23 mouse cellular contexts compared by ENCODE assay signal in the genomic region with DNA sequence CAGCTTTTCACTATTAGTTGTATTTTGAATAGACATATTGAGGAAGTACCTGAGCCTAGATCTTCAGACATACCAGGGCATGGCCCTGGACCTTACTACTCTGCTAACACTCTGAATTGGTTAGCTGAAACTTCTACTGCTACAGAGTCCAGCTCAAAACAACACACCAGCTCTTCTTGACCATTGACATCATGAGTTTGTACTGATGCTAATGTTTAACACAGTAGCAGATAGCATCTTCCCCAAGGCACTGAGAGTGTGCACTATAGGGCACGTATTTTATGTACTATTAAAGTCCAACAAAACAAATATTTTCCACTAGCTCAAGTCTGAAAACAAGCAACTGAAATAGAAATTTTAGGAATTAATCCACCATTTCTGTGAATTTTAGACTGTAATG.
DNase-seq lines count a peak whose midpoint lies in the region; ATAC-seq and TF ChIP-seq lines count a peak whose summit lies in the region.
"Had no signal": no experiment of that assay in that cellular context is flagged by ENCODE, and none has a peak within 500 bp of the region (broad histone marks: within the 10 kb centered on the region; RNA-seq: fewer than 3 reads in every experiment).

No protein-coding gene starts in this region.

- WGBS in liver, embryonic 12.5 days (ENCODE audit: insufficient replicate concordance), result 42% methylated on average over 1 of the region's 1 CpGs
- 54% methylated on average over 1 of the region's 1 CpGs for WGBS in liver, embryonic 11.5 days
- 78% methylated on average over 1 of the region's 1 CpGs for WGBS in midbrain, embryonic 11.5 days
- WGBS in midbrain, postnatal 0 days, result 67% methylated on average over 1 of the region's 1 CpGs

- H3K4me1 ChIP-seq in liver, embryonic 12.5 days, result no peaks in the 10 kb centered on the region
- H3K4me1 ChIP-seq in liver, embryonic 11.5 days (replicated peaks; ENCODE audit: control insufficient read depth, insufficient read depth, low read length), result no peaks in the 10 kb centered on the region
- H3K4me1 ChIP-seq in midbrain, embryonic 11.5 days (ENCODE audit: control insufficient read depth, insufficient read depth, low read length), result no peaks in the 10 kb centered on the region
- no peaks in the 10 kb centered on the region for H3K4me1 ChIP-seq in midbrain, postnatal 0 days (ENCODE audit: insufficient read depth, low read length)
- H3K4me1 ChIP-seq: embryonic facial prominence, embryonic 10.5 days; embryonic facial prominence, embryonic 12.5 days; forebrain, embryonic 13.5 days; forebrain, embryonic 15.5 days had no signal

- no peak overlapping the region for H3K4me2 ChIP-seq in liver, embryonic 12.5 days
- no peak overlapping the region for H3K4me2 ChIP-seq in liver, embryonic 11.5 days
- H3K4me2 ChIP-seq in midbrain, embryonic 11.5 days, result no peak overlapping the region
- H3K4me2 ChIP-seq in midbrain, postnatal 0 days (ENCODE audit: low read depth, low read length, poor library complexity, severe bottlenecking), result no peak overlapping the region
- H3K4me2 ChIP-seq: embryonic facial prominence, embryonic 12.5 days; forebrain, embryonic 13.5 days; forebrain, embryonic 15.5 days had no signal

- no peaks in the 10 kb centered on the region for H3K9me3 ChIP-seq in liver, embryonic 12.5 days (replicated peaks)
- H3K9me3 ChIP-seq in liver, embryonic 11.5 days (ENCODE audit: control insufficient read depth, low read length), result no peaks in the 10 kb centered on the region
- no peaks in the 10 kb centered on the region for H3K9me3 ChIP-seq in midbrain, embryonic 11.5 days (ENCODE audit: control insufficient read depth, low read length)
- H3K9me3 ChIP-seq in midbrain, postnatal 0 days (ENCODE audit: low read length), result no peaks in the 10 kb centered on the region
- H3K9me3 ChIP-seq: embryonic facial prominence, embryonic 10.5 days; embryonic facial prominence, embryonic 12.5 days; forebrain, embryonic 13.5 days; forebrain, embryonic 15.5 days; G1E had no signal

- no peaks in the 10 kb centered on the region for H3K36me3 ChIP-seq in liver, embryonic 12.5 days
- H3K36me3 ChIP-seq in liver, embryonic 11.5 days (ENCODE audit: control insufficient read depth, insufficient read depth, low read length), result no peaks in the 10 kb centered on the region
- no peaks in the 10 kb centered on the region for H3K36me3 ChIP-seq in midbrain, embryonic 11.5 days (ENCODE audit: control insufficient read depth, insufficient read depth, low read length)
- H3K36me3 ChIP-seq in midbrain, postnatal 0 days (ENCODE audit: insufficient read depth, low read length), result no peaks in the 10 kb centered on the region
- H3K36me3 ChIP-seq: embryonic facial prominence, embryonic 10.5 days; embryonic facial prominence, embryonic 12.5 days; forebrain, embryonic 15.5 days; G1E had no signal

- no peak overlapping the region for H3K4me3 ChIP-seq in liver, embryonic 12.5 days
- H3K4me3 ChIP-seq in liver, embryonic 11.5 days (ENCODE audit: low read depth, low read length), result no peak overlapping the region
- no peak overlapping the region for H3K4me3 ChIP-seq in midbrain, embryonic 11.5 days (ENCODE audit: low read depth, low read length)
- no peak overlapping the region for H3K4me3 ChIP-seq in midbrain, postnatal 0 days (ENCODE audit: low read depth, low read length)
- H3K4me3 ChIP-seq: embryonic facial prominence, embryonic 10.5 days; embryonic facial prominence, embryonic 12.5 days; forebrain, embryonic 13.5 days; forebrain, embryonic 15.5 days had no signal

- TF ChIP-seq CTCF in midbrain, postnatal 0 days (IDR thresholded peaks at IDR 0.05), result no peak

- 0 out of 2 replicates have a peak, but pooled peaks have one; percentile 32 for ATAC-seq in liver, embryonic 12.5 days
- no peak; the same call in 1 of the 2 replicates for ATAC-seq in liver, embryonic 11.5 days (replicated peaks; ENCODE audit: low FRiP score)
- ATAC-seq in midbrain, embryonic 11.5 days (ENCODE audit: low FRiP score), result no peak
- ATAC-seq in midbrain, postnatal 0 days (ENCODE audit: low FRiP score), result no peak
- ATAC-seq: activated CD4-positive, CD25-positive, alpha-beta regulatory T cell, adult 4 months; CD4-positive, CD25-positive, alpha-beta regulatory T cell, adult 4 months; forebrain, embryonic 13.5 days; forebrain, embryonic 15.5 days; Patski had no signal

- H3K27ac ChIP-seq in liver, embryonic 12.5 days, result no peak overlapping the region
- H3K27ac ChIP-seq in liver, embryonic 11.5 days (ENCODE audit: low read depth, low read length), result no peak overlapping the region
- H3K27ac ChIP-seq in midbrain, embryonic 11.5 days (ENCODE audit: low read depth, low read length), result no peak overlapping the region
- no peak overlapping the region for H3K27ac ChIP-seq in midbrain, postnatal 0 days (ENCODE audit: low read depth, low read length)
- H3K27ac ChIP-seq: embryonic facial prominence, embryonic 10.5 days; embryonic facial prominence, embryonic 12.5 days; forebrain, embryonic 13.5 days; forebrain, embryonic 15.5 days had no signal

- no peak for DNase-seq in liver, embryonic 11.5 days (ENCODE audit: low spot score)
- peak; percentile 37 for DNase-seq in midbrain, embryonic 11.5 days (ENCODE audit: low spot score, missing footprints)
- DNase-seq in midbrain, postnatal 0 days (ENCODE audit: low spot score), result no peak
- no peak for DNase-seq in frontal cortex, adult 2 months (ENCODE audit: extremely low spot score in 1 of 2, low spot score in 1 of 2)
- DNase-seq: adrenal gland, adult 8-10 months; adrenal gland, postnatal 14 days; adrenal gland, postnatal 36 days; B cell, adult 2 months; cerebellum, adult 11-12 months; cerebellum, adult 2 months; cerebellum, adult 9-10 months; cerebellum, postnatal 10 days; cerebellum, postnatal 25 days had no signal

- H3K27me3 ChIP-seq in liver, embryonic 12.5 days (replicated peaks), result no peaks in the 10 kb centered on the region
- H3K27me3 ChIP-seq in liver, embryonic 11.5 days (replicated peaks; ENCODE audit: control insufficient read depth, insufficient read depth, low read length), result no peaks in the 10 kb centered on the region
- H3K27me3 ChIP-seq in midbrain, embryonic 11.5 days (ENCODE audit: control insufficient read depth, insufficient read depth, low read length), result no peaks in the 10 kb centered on the region
- no peaks in the 10 kb centered on the region for H3K27me3 ChIP-seq in midbrain, postnatal 0 days (ENCODE audit: insufficient read depth, low read length)
- H3K27me3 ChIP-seq: CH12.LX; embryonic facial prominence, embryonic 12.5 days; forebrain, embryonic 15.5 days; Patski had no signal

- H3K9ac ChIP-seq in liver, embryonic 12.5 days, result no peak overlapping the region
- H3K9ac ChIP-seq in liver, embryonic 11.5 days (ENCODE audit: low read depth, low read length), result no peak overlapping the region
- H3K9ac ChIP-seq in midbrain, embryonic 11.5 days (ENCODE audit: low read length), result no peak overlapping the region
- H3K9ac ChIP-seq in midbrain, postnatal 0 days (replicated peaks; ENCODE audit: low read length, poor library complexity, severe bottlenecking), result no peak overlapping the region
- H3K9ac ChIP-seq: embryonic facial prominence, embryonic 12.5 days; forebrain, embryonic 13.5 days; forebrain, embryonic 15.5 days had no signal
